Mouse (Mus musculus): ENCODE measurements around the gene Elavl2.
A peak's percentile ranks its signal among the peaks of the same experiment; 100 is the strongest.

The Elavl2 gene

GRCm38 (mm10) chr4:91400423-91400822 is at the start of gene Elavl2:
Gene Elavl2 (minus strand): TSS chr4:91400785.
- DNase-seq (ENCODE audit: low spot score) = no peak

- no peak for DNase-seq (ENCODE audit: low spot score)
Observed at GRCm38 (mm10) chr4:91447887-91448286, 47.3 kb upstream of the Elavl2 start.

- no peak for DNase-seq (ENCODE audit: low spot score)
Observed at GRCm38 (mm10) chr4:91415582-91415981, 15.0 kb upstream of the Elavl2 start.

- no peak for DNase-seq (ENCODE audit: low spot score)
Observed at GRCm38 (mm10) chr4:91405047-91405446, 4.5 kb upstream of the Elavl2 start.

- DNase-seq (ENCODE audit: low spot score) = no peak
Observed at GRCm38 (mm10) chr4:91399510-91400196, 932 bp downstream of the Elavl2 start.

- peak; percentile 3 for DNase-seq (ENCODE audit: low spot score)
Observed at GRCm38 (mm10) chr4:91391987-91392598, 8.5 kb downstream of the Elavl2 start.

- DNase-seq (ENCODE audit: low spot score) = no peak
Observed at GRCm38 (mm10) chr4:91387701-91388100, 12.9 kb downstream of the Elavl2 start.

GRCm38 (mm10) chr4:91381201-91381627 is 19.4 kb downstream of the Elavl2 start:
- no peak for DNase-seq (ENCODE audit: low spot score)

- DNase-seq (ENCODE audit: low spot score) = no peak
Observed at GRCm38 (mm10) chr4:91380341-91381117, 20.1 kb downstream of the Elavl2 start.

GRCm38 (mm10) chr4:91379559-91379958 is 21.0 kb downstream of the Elavl2 start:
- peak; percentile 62 for DNase-seq (ENCODE audit: low spot score)

GRCm38 (mm10) chr4:91376317-91376910 is 24.2 kb downstream of the Elavl2 start:
- peak; percentile 87 for DNase-seq (ENCODE audit: low spot score)

- no peak for DNase-seq (ENCODE audit: low spot score)
Observed at GRCm38 (mm10) chr4:91375372-91375687, 25.3 kb downstream of the Elavl2 start.

GRCm38 (mm10) chr4:91374571-91375371 is 25.8 kb downstream of the Elavl2 start:
- DNase-seq (ENCODE audit: low spot score) = no peak

GRCm38 (mm10) chr4:91372844-91373243 is 27.7 kb downstream of the Elavl2 start:
- no peak for DNase-seq (ENCODE audit: low spot score)

GRCm38 (mm10) chr4:91371819-91372215 is 28.8 kb downstream of the Elavl2 start:
- no peak for DNase-seq (ENCODE audit: low spot score)

- no peak for DNase-seq (ENCODE audit: low spot score)
Observed at GRCm38 (mm10) chr4:91371131-91371818, 29.3 kb downstream of the Elavl2 start.

- DNase-seq (ENCODE audit: low spot score) = no peak
Observed at GRCm38 (mm10) chr4:91365276-91365675, 35.3 kb downstream of the Elavl2 start.

- no peak for DNase-seq (ENCODE audit: low spot score)
Observed at GRCm38 (mm10) chr4:91363963-91364362, 36.6 kb downstream of the Elavl2 start.

- DNase-seq (ENCODE audit: low spot score) = no peak
Observed at GRCm38 (mm10) chr4:91362520-91362919, 38.1 kb downstream of the Elavl2 start.

- no peak for DNase-seq (ENCODE audit: low spot score)
Observed at GRCm38 (mm10) chr4:91353138-91353537, 47.4 kb downstream of the Elavl2 start.

GRCm38 (mm10) chr4:91349579-91349978 is 51.0 kb downstream of the Elavl2 start:
- DNase-seq (ENCODE audit: low spot score) = no peak

All from adipocyte (in vitro differentiated cells).